Mouse (Mus musculus) embryonic fibroblast, embryonic 13.5 days (primary cell): ENCODE measurements around the gene Carmil3.

ENCODE experiments used
- CTCF ChIP-seq: IDR thresholded peaks from 2 replicates; pipeline ENCODE4 v1.5.1; 2011; ENCODE audit warnings: mild to moderate bottlenecking, control low read depth, low read length, moderate library complexity, borderline replicate concordance; ENCODE audit not compliant: insufficient read depth
- POLR2A ChIP-seq: IDR thresholded peaks from 2 replicates; pipeline ENCODE4 v1.6.1; 2011; ENCODE audit warnings: low read depth, mild to moderate bottlenecking, control low read depth, low read length, moderate library complexity

DNA sequence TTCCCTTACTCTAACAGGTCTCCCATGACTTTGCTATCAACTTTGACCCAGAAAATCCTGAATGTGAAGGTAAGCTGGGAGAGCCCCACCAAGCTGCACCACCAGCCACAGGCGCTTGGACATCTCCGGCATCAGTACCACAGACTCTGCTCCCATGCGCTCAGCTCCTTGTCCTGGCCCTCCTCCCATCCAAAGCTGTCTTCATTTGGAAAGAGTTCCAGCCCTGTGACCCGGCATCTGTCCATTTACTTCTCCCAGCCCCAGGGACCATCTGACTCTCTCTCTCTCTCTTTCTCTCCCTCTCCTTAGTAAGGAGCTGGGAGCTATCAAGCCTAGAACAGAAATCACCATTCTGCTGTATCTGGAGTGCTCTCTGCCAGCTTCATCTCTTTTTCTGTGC lies 25.4 kb downstream of the Carmil3 start:
- TF ChIP-seq CTCF (no peak), POLR2A (no peak)
